Mouse (Mus musculus): ENCODE measurements at regions not wholly inside any gene's neighbourhood (a gene's known extent, or its start where the extent isn't known, plus 50 kb on each side); places are given as distances from the start of the nearest gene placed in this dataset.

- no peak overlapping the region for H3K9ac ChIP-seq
- no peaks in the 10 kb centered on the region for H3K36me3 ChIP-seq
- ATAC-seq (ENCODE audit: low read depth), result no peak
- 68% methylated on average over 6 of the region's 6 CpGs for WGBS (ENCODE audit: insufficient replicate concordance)
- no peak for DNase-seq
- no peak overlapping the region for H3K4me2 ChIP-seq
- no peaks in the 10 kb centered on the region for H3K27me3 ChIP-seq
- no peaks in the 10 kb centered on the region for H3K4me1 ChIP-seq (replicated peaks)
- no peaks in the 10 kb centered on the region for H3K9me3 ChIP-seq (replicated peaks)
- no peak overlapping the region for H3K27ac ChIP-seq
- H3K4me3 ChIP-seq (replicated peaks), result no peak overlapping the region
These were observed 278.5 kb upstream of the Prickle1 start for GRCm38 (mm10) chr15:93874206-93874605.

DNA sequence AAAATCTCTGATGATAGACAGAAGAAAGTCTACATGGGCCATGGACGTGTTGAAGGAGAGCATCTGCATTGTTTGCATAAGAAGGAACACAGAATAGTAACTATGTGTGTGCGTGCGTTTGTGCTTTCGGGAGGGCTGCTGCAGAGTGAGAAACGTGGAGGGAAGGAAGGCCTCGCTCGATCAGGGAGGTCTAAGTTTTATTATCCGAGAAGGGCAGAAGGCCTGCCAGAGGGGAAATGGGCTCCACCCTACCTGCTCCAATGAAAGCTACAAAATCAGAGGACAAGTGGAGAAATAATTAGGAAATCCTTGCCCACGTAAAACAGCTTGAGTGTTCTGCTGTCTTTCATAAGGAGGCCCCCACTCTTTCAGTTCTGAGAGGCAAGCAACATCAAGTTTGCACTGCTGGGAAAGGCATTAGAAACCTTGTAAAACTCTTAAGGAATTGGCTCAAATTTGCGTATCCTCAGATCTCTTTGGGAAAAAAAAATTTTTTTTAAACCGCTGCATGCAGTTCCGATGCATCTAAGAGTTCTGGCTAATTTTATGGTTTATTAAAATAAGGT lies 261.7 kb upstream of the Prickle1 start:
- Histone ChIP-seq H3K4me1 (replicated peaks) (no peaks in the 10 kb centered on the region), H3K4me3 (replicated peaks) (no peak overlapping the region), H3K36me3 (no peaks in the 10 kb centered on the region), H3K9me3 (replicated peaks) (no peaks in the 10 kb centered on the region), H3K9ac (no peak overlapping the region), H3K27me3 (no peaks in the 10 kb centered on the region), H3K4me2 (no peak overlapping the region), H3K27ac (no peak overlapping the region)
- 77% methylated on average over 12 of the region's 12 CpGs for WGBS (ENCODE audit: insufficient replicate concordance)
- DNase-seq (no peak), ATAC-seq (ENCODE audit: low read depth) (no peak)

- DNase-seq (no peak), ATAC-seq (ENCODE audit: low read depth) (no peak)
- Histone ChIP-seq H3K27me3 (no peaks in the 10 kb centered on the region), H3K4me2 (no peak overlapping the region), H3K4me3 (replicated peaks) (no peak overlapping the region), H3K27ac (no peak overlapping the region), H3K9ac (no peak overlapping the region), H3K9me3 (replicated peaks) (no peaks in the 10 kb centered on the region), H3K36me3 (no peaks in the 10 kb centered on the region), H3K4me1 (replicated peaks) (no peaks in the 10 kb centered on the region)
- WGBS (ENCODE audit: insufficient replicate concordance), result 65% methylated on average over 3 of the region's 3 CpGs
These were observed 257.5 kb upstream of the Prickle1 start for GRCm38 (mm10) chr15:93853221-93853620.

- DNase-seq, result no peak
- Histone ChIP-seq H3K9ac (no peak overlapping the region), H3K36me3 (no peaks in the 10 kb centered on the region), H3K4me2 (no peak overlapping the region), H3K9me3 (replicated peaks) (no peaks in the 10 kb centered on the region), H3K4me1 (replicated peaks) (no peaks in the 10 kb centered on the region), H3K27ac (no peak overlapping the region), H3K4me3 (replicated peaks) (no peak overlapping the region), H3K27me3 (no peaks in the 10 kb centered on the region)
- ATAC-seq (ENCODE audit: low read depth), result no peak
- 71% methylated on average over 4 of the region's 4 CpGs for WGBS (ENCODE audit: insufficient replicate concordance)
These were observed 256.4 kb upstream of the Prickle1 start for GRCm38 (mm10) chr15:93852126-93852525.

DNA sequence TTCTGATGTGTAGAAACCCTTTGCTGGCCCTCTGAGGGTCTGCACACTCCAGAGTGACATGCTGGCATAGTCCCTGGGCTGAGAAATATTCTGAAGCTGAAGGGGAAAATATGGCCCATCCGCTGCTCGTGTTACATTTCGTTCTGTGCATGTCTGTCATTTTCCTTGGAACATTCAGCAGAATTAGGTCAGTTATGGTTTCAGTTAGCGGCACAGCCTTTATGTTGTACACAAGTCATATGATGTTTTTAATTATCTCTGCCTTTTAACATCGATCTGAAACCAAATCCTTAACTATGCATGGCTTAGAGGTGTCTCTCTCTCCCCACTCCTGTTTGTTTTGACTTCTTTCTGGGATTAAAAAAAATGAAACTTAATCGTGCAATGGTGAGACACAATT lies 254.7 kb upstream of the Prickle1 start:
- DNase-seq (no peak), ATAC-seq (ENCODE audit: low read depth) (no peak)
- H3K36me3 ChIP-seq, result no peaks in the 10 kb centered on the region
- no peak overlapping the region for H3K9ac ChIP-seq
- no peak overlapping the region for H3K4me2 ChIP-seq
- H3K27me3 ChIP-seq, result no peaks in the 10 kb centered on the region
- no peak overlapping the region for H3K4me3 ChIP-seq (replicated peaks)
- no peaks in the 10 kb centered on the region for H3K9me3 ChIP-seq (replicated peaks)
- no peaks in the 10 kb centered on the region for H3K4me1 ChIP-seq (replicated peaks)
- H3K27ac ChIP-seq, result no peak overlapping the region
- WGBS (ENCODE audit: insufficient replicate concordance), result 78% methylated on average over 6 of the region's 6 CpGs

DNA sequence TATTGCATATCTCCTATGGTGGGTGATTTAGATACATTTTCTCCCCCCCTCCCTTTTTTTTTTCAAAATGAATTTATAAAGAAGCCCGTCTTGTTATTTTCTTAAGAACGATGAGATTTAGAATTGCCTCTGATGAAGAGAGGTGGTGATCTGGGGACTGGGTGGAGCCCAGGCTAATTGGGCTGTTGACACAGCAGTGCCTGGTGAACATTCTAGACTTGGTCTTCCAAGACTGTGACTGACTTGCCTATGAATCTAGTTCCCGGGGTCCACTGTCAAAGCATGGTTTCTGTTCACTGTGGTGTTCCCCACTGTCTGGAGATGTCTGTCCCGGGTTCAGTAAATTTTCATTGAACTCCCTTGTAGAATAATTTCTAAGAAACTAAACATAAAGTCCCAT lies 253.1 kb upstream of the Prickle1 start:
- H3K27ac ChIP-seq, result no peak overlapping the region
- DNase-seq, result no peak
- H3K36me3 ChIP-seq, result no peaks in the 10 kb centered on the region
- H3K4me1 ChIP-seq (replicated peaks), result no peaks in the 10 kb centered on the region
- no peaks in the 10 kb centered on the region for H3K27me3 ChIP-seq
- H3K4me2 ChIP-seq, result no peak overlapping the region
- WGBS (ENCODE audit: insufficient replicate concordance), result 64% methylated on average over 4 of the region's 4 CpGs
- H3K9me3 ChIP-seq (replicated peaks), result no peaks in the 10 kb centered on the region
- no peak overlapping the region for H3K9ac ChIP-seq
- no peak for ATAC-seq (ENCODE audit: low read depth)
- no peak overlapping the region for H3K4me3 ChIP-seq (replicated peaks)

GRCm38 (mm10) chr15:93846797-93847196 lies 251.1 kb upstream of the Prickle1 start:
- Histone ChIP-seq H3K36me3 (no peaks in the 10 kb centered on the region), H3K4me3 (replicated peaks) (no peak overlapping the region), H3K4me1 (replicated peaks) (no peaks in the 10 kb centered on the region), H3K27me3 (no peaks in the 10 kb centered on the region), H3K9ac (no peak overlapping the region), H3K4me2 (no peak overlapping the region), H3K27ac (no peak overlapping the region), H3K9me3 (replicated peaks) (no peaks in the 10 kb centered on the region)
- DNase-seq (no peak), ATAC-seq (ENCODE audit: low read depth) (no peak)
- 38% methylated on average over 4 of the region's 4 CpGs for WGBS (ENCODE audit: insufficient replicate concordance)

DNA sequence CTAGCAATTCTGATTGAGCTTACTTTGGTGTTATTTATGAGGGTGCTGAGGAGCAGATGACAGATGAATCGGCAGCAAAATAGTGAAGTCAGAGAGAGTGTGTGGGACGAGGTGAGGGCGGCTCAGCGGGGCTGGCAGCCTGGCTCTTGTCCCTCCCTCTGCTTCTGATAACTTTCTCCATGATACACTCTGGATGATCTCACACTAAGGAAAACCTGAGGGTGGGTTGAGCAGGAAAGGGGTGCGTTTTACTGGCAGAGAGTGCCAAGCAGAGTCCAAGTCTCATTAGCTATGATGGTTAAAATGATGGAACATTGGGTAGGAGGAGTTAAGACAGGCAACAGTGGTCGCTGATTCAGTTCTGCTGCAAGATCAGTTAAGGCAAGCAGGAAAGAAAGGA lies 250.1 kb upstream of the Prickle1 start:
- H3K4me3 ChIP-seq (replicated peaks), result no peak overlapping the region
- ATAC-seq (ENCODE audit: low read depth), result no peak
- DNase-seq, result no peak
- H3K9me3 ChIP-seq (replicated peaks), result no peaks in the 10 kb centered on the region
- 59% methylated on average over 6 of the region's 6 CpGs for WGBS (ENCODE audit: insufficient replicate concordance)
- no peak overlapping the region for H3K9ac ChIP-seq
- H3K27ac ChIP-seq, result no peak overlapping the region
- no peaks in the 10 kb centered on the region for H3K36me3 ChIP-seq
- H3K4me1 ChIP-seq (replicated peaks), result no peaks in the 10 kb centered on the region
- H3K27me3 ChIP-seq, result no peaks in the 10 kb centered on the region
- H3K4me2 ChIP-seq, result no peak overlapping the region

GRCm38 (mm10) chr15:93832956-93833355 lies 237.3 kb upstream of the Prickle1 start:
- H3K9me3 ChIP-seq (replicated peaks), result no peaks in the 10 kb centered on the region
- H3K4me3 ChIP-seq (replicated peaks), result no peak overlapping the region
- DNase-seq (no peak), ATAC-seq (ENCODE audit: low read depth) (no peak)
- no peaks in the 10 kb centered on the region for H3K4me1 ChIP-seq (replicated peaks)
- no peaks in the 10 kb centered on the region for H3K36me3 ChIP-seq
- 49% methylated on average over 1 of the region's 1 CpGs for WGBS (ENCODE audit: insufficient replicate concordance)
- H3K9ac ChIP-seq, result no peak overlapping the region
- no peak overlapping the region for H3K27ac ChIP-seq
- no peak overlapping the region for H3K4me2 ChIP-seq
- H3K27me3 ChIP-seq, result no peaks in the 10 kb centered on the region

GRCm38 (mm10) chr15:93832431-93832936 lies 236.8 kb upstream of the Prickle1 start:
- H3K4me2 ChIP-seq, result peak overlapping the region; percentile 19; the same call in 1 of the 2 replicates
- H3K27me3 ChIP-seq, result no peaks in the 10 kb centered on the region
- H3K4me1 ChIP-seq (replicated peaks), result no peaks in the 10 kb centered on the region
- 35% methylated on average over 14 of the region's 14 CpGs for WGBS (ENCODE audit: insufficient replicate concordance)
- no peak overlapping the region for H3K9ac ChIP-seq
- no peak for DNase-seq
- H3K27ac ChIP-seq, result no peak overlapping the region
- no peaks in the 10 kb centered on the region for H3K9me3 ChIP-seq (replicated peaks)
- ATAC-seq (ENCODE audit: low read depth), result no peak
- H3K4me3 ChIP-seq (replicated peaks), result no peak overlapping the region
- no peaks in the 10 kb centered on the region for H3K36me3 ChIP-seq

- no peak for DNase-seq
- Histone ChIP-seq H3K4me2 (no peak overlapping the region), H3K4me1 (replicated peaks) (no peaks in the 10 kb centered on the region), H3K9ac (no peak overlapping the region), H3K27ac (no peak overlapping the region), H3K27me3 (no peaks in the 10 kb centered on the region), H3K9me3 (replicated peaks) (no peaks in the 10 kb centered on the region), H3K36me3 (no peaks in the 10 kb centered on the region), H3K4me3 (replicated peaks) (no peak overlapping the region)
- 62% methylated on average over 3 of the region's 3 CpGs for WGBS (ENCODE audit: insufficient replicate concordance)
- no peak for ATAC-seq (ENCODE audit: low read depth)
These were observed 235.5 kb upstream of the Prickle1 start for GRCm38 (mm10) chr15:93831148-93831547.
